10 mouse cellular contexts compared by ENCODE assay signal in genomic region chr8:70570990-70571389, GRCm38 (mm10). TPM values are rescaled to one million over a fixed set of nuclear protein-coding genes. Genes with fewer than 3 reads are reported as not detected.
DNase-seq lines count a peak whose midpoint lies in the region; ATAC-seq and TF ChIP-seq lines count a peak whose summit lies in the region.
"Had no signal": no experiment of that assay in that cellular context is flagged by ENCODE, and none has a peak within 500 bp of the region (broad histone marks: within the 10 kb centered on the region; RNA-seq: fewer than 3 reads in every experiment).

No protein-coding gene starts in this region.

- no peak for TF ChIP-seq CTCF in lung, postnatal 0 days (IDR thresholded peaks at IDR 0.05)
- peak; percentile 38 for TF ChIP-seq CTCF in heart, adult 2 months (IDR thresholded peaks at IDR 0.05)

- ATAC-seq in lung, postnatal 0 days, result 0 out of 2 replicates have a peak, but pooled peaks have one; percentile 29

- peaks cover 7% of the 10 kb centered on the region for H3K79me2 ChIP-seq in heart, adult 2 months (replicated peaks; ENCODE audit: control insufficient read depth, insufficient read depth, low read length)

- intact Hi-C loops in heart, adult 2 months (cut with DNase I), result loop anchor here (5.0 kb wide), 1 partner anchor 826 kb away; the partner anchor contains the start of genes Babam1 and Ushbp1

- no peak for TF ChIP-seq POLR2A in heart, adult 2 months (IDR thresholded peaks at IDR 0.05; ENCODE audit: insufficient read depth, low read depth, low read length)

- H3K9ac ChIP-seq in lung, postnatal 0 days (replicated peaks; ENCODE audit: low read depth), result no peak overlapping the region
- no peak overlapping the region for H3K9ac ChIP-seq in heart, adult 2 months (ENCODE audit: low read depth, low read length)

- no peaks in the 10 kb centered on the region for H3K4me1 ChIP-seq in lung, postnatal 0 days (ENCODE audit: insufficient read depth, low read depth, low read length)
- H3K4me1 ChIP-seq in heart, adult 2 months (ENCODE audit: control insufficient read depth, insufficient read depth, low read length), result peaks cover 34% of the 10 kb centered on the region

- H3K4me3 ChIP-seq in lung, postnatal 0 days (ENCODE audit: low read depth, low read length), result no peak overlapping the region
- H3K4me3 ChIP-seq in heart, adult 2 months, result no peak overlapping the region
- H3K4me3 ChIP-seq: erythroblast, embryonic 14.5 days had no signal

- H3K27ac ChIP-seq in lung, postnatal 0 days (ENCODE audit: low read length), result no peak overlapping the region
- peak overlapping the region; percentile 72 for H3K27ac ChIP-seq in heart, adult 2 months

- H3K27me3 ChIP-seq in lung, postnatal 0 days (replicated peaks; ENCODE audit: insufficient read depth, low read length), result no peaks in the 10 kb centered on the region
- H3K27me3 ChIP-seq in heart, adult 2 months (ENCODE audit: control insufficient read depth, insufficient read depth, low read length), result no peaks in the 10 kb centered on the region

- DNase-seq in lung, postnatal 0 days (ENCODE audit: low spot score), result no peak
- no peak for DNase-seq in lung, postnatal 10 days
- DNase-seq in cerebellum, adult 9-11 months, result peak; percentile 80
- peak; percentile 61 to 84 for DNase-seq in heart, adult 2 months
- DNase-seq in heart, postnatal 4 days, result peak; percentile 74
- DNase-seq in adrenal gland, adult 18-20 months (ENCODE audit: low spot score in 2 of 2), result no peak
- no peak for DNase-seq in adrenal gland, postnatal 10 days
- DNase-seq: left cerebral cortex, postnatal 4 days; thymus, adult 2 months had no signal

- H3K36me3 ChIP-seq in lung, postnatal 0 days (ENCODE audit: insufficient read depth, low read length), result no peaks in the 10 kb centered on the region
- no peaks in the 10 kb centered on the region for H3K36me3 ChIP-seq in heart, adult 2 months (ENCODE audit: control insufficient read depth, insufficient read depth, low read length)

- WGBS in lung, postnatal 0 days, result 63% methylated on average over 6 of the region's 6 CpGs
- 47% methylated on average over 6 of the region's 6 CpGs for WGBS in heart, adult 2 months

- no peak for TF ChIP-seq EP300 in lung, postnatal 0 days (IDR thresholded peaks at IDR 0.05)
- TF ChIP-seq EP300 in heart, adult 2 months (IDR thresholded peaks at IDR 0.05; ENCODE audit: insufficient read depth, low read depth, low read length), result peak; percentile 87

- H3K9me3 ChIP-seq in lung, postnatal 0 days (ENCODE audit: low read length), result no peaks in the 10 kb centered on the region

- no peak overlapping the region for H3K4me2 ChIP-seq in lung, postnatal 0 days (replicated peaks; ENCODE audit: low read depth, low read length)

RNA-seq across cellular contexts. Expression of gene Isyna1, which starts 23.2 kb away (rescaled TPM):
- polyA plus RNA-seq in lung, postnatal 0 days (2015; fragmentation: Nextera tagmentation; extraction: Ambion mirVana), result 49.1 and 57.8 TPM in 2 replicates
- 10 to 100 TPM; 26.7 to 28.3 TPM for total RNA-seq in heart, adult 2 months (2021)
- polyA plus RNA-seq in heart, adult 2 months (2012; rRNA removed), result 40.3 and 41.6 TPM in 2 replicates
- 10 to 100 TPM; 38.9 to 41.6 TPM for total RNA-seq in heart, postnatal 4 days (2021)
- 100 to 1,000 TPM; 115 to 165 TPM for total RNA-seq in adrenal gland, adult 18-20 months (2021)
- total RNA-seq in adrenal gland, postnatal 10 days (2021), result 10 to 100 TPM; 59.4 to 59.8 TPM

RNA-seq across cellular contexts. Expression of gene Ell, which starts 31.7 kb away (rescaled TPM):
- 11.8 and 13.0 TPM in 2 replicates for polyA plus RNA-seq in lung, postnatal 0 days (2015; fragmentation: Nextera tagmentation; extraction: Ambion mirVana)
- total RNA-seq in heart, adult 2 months (2021), result 10 to 100 TPM in 1 of 2 experiments, 1 to 10 TPM in 1; 9.6 to 12.0 TPM
- 12.7 and 13.8 TPM in 2 replicates for polyA plus RNA-seq in heart, adult 2 months (2012; rRNA removed)
- 10 to 100 TPM; 16.7 to 17.6 TPM for total RNA-seq in heart, postnatal 4 days (2021)
- 10 to 100 TPM; 23.1 to 26.6 TPM for total RNA-seq in adrenal gland, adult 18-20 months (2021)
- 10 to 100 TPM; 22.2 to 26.3 TPM for total RNA-seq in adrenal gland, postnatal 10 days (2021)

RNA-seq across cellular contexts. Expression of gene Ssbp4, which starts 37.7 kb away (rescaled TPM):
- 117 and 125 TPM in 2 replicates for polyA plus RNA-seq in lung, postnatal 0 days (2015; fragmentation: Nextera tagmentation; extraction: Ambion mirVana)
- 10 to 100 TPM; 34.6 to 35.8 TPM for total RNA-seq in heart, adult 2 months (2021)
- polyA plus RNA-seq in heart, adult 2 months (2012; rRNA removed), result 45.6 and 72.8 TPM in 2 replicates
- 10 to 100 TPM; 73.8 to 78.5 TPM for total RNA-seq in heart, postnatal 4 days (2021)
- 10 to 100 TPM; 78.5 to 86.9 TPM for total RNA-seq in adrenal gland, adult 18-20 months (2021)
- 10 to 100 TPM; 92.0 to 96.9 TPM for total RNA-seq in adrenal gland, postnatal 10 days (2021)

RNA-seq across cellular contexts. Expression of gene Kxd1, which starts 43.2 kb away (rescaled TPM):
- 56.1 and 62.4 TPM in 2 replicates for polyA plus RNA-seq in lung, postnatal 0 days (2015; fragmentation: Nextera tagmentation; extraction: Ambion mirVana)
- total RNA-seq in heart, adult 2 months (2021), result 10 to 100 TPM; 80.4 to 99.4 TPM
- polyA plus RNA-seq in heart, adult 2 months (2012; rRNA removed), result 111 and 121 TPM in 2 replicates
- total RNA-seq in heart, postnatal 4 days (2021), result 10 to 100 TPM; 67.5 to 76.9 TPM
- total RNA-seq in adrenal gland, adult 18-20 months (2021), result 10 to 100 TPM; 68.1 to 76.3 TPM
- 10 to 100 TPM; 84.0 to 97.4 TPM for total RNA-seq in adrenal gland, postnatal 10 days (2021)

RNA-seq across cellular contexts. Expression of gene Fkbp8, which starts 43.5 kb away (rescaled TPM):
- polyA plus RNA-seq in lung, postnatal 0 days (2015; fragmentation: Nextera tagmentation; extraction: Ambion mirVana), result 222 and 228 TPM in 2 replicates
- 100 to 1,000 TPM; 116 to 135 TPM for total RNA-seq in heart, adult 2 months (2021)
- 179 and 201 TPM in 2 replicates for polyA plus RNA-seq in heart, adult 2 months (2012; rRNA removed)
- 100 to 1,000 TPM; 204 to 207 TPM for total RNA-seq in heart, postnatal 4 days (2021)
- 100 to 1,000 TPM; 257 to 332 TPM for total RNA-seq in adrenal gland, adult 18-20 months (2021)
- total RNA-seq in adrenal gland, postnatal 10 days (2021), result 100 to 1,000 TPM; 226 to 250 TPM

Comparison
In these comparisons a context has a peak if more than half of its experiments do, and no peak if none do; other contexts are left out.
1. DNase-seq: peak in cerebellum, adult 9-11 months (single experiment), heart, adult 2 months (2 of 2) and heart, postnatal 4 days (single experiment); none in lung, postnatal 0 days (single experiment), lung, postnatal 10 days (single experiment), adrenal gland, adult 18-20 months (0 of 2) and adrenal gland, postnatal 10 days (single experiment).